8 mouse cellular contexts compared by ENCODE assay signal in the genomic region with DNA sequence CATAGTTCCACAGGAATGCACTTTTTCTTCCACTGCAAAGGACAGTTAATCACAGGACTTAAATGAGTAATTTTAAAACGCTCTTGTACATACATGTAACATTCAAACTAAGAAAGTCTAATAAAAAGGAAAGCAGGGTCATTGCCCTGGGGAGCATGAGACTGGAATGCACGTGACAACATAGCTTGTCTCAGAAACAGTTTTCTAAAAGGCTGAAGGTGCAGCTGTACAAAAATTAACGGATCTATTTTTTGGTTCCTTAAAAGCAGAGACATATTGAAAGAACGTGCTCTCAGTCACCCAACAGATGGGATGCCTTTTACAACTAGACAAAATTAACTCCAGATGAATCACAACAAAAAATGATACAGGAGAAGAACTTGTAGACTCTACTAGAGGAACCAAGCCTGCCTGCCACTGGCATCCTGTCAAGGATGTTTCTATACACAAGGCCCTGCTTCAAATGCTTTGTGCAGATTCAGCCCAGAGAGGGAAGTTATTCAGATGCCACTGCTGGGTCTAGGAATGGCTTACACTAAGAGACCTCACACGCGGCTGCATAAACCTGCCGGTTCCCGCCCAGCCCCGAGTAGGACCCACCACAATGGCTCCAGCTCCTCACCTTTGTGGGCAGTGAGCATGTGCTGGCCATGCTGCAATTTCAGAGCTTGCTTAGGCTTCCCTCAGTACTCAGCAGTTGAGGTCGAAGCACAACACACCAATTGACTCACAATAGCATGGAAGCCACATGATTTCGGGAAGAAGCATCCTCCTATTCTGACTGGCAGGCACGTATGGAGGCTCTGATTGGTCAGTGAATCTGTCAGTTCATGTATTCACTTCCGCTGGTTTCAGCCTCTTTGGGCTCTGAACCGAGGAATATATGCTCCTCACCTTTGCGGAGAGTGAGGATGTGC. TPM values are rescaled to one million over a fixed set of nuclear protein-coding genes. Genes with fewer than 3 reads are reported as not detected.
DNase-seq lines count a peak whose midpoint lies in the region; ATAC-seq and TF ChIP-seq lines count a peak whose summit lies in the region.
"Not testable (repeated sequence)": the region's sequence is repeated elsewhere in the genome, so short reads cannot be mapped to it uniquely, and the experiment has no call there.

No protein-coding gene starts in this region.

- H3K79me2 ChIP-seq in heart, adult 2 months (replicated peaks; ENCODE audit: control insufficient read depth, insufficient read depth, low read length): not testable (repeated sequence)

- not testable (repeated sequence) for TF ChIP-seq POLR2A in heart, adult 2 months (IDR thresholded peaks at IDR 0.05; ENCODE audit: insufficient read depth, low read depth, low read length)

- not testable (repeated sequence) for H3K27me3 ChIP-seq in embryonic facial prominence, embryonic 15.5 days; heart, adult 2 months (ENCODE audit: control insufficient read depth, insufficient read depth, low read length); hindbrain, embryonic 16.5 days (replicated peaks; ENCODE audit: control insufficient read depth, insufficient read depth, low read length); limb, embryonic 10.5 days (ENCODE audit: low read depth, poor library complexity, severe bottlenecking); lung, embryonic 15.5 days; stomach, embryonic 16.5 days (ENCODE audit: control insufficient read depth, insufficient read depth, low read length)

- intact Hi-C loops in heart, adult 2 months (cut with DNase I): not testable (repeated sequence)

- not testable (repeated sequence) for H3K4me1 ChIP-seq in embryonic facial prominence, embryonic 15.5 days; heart, adult 2 months (ENCODE audit: control insufficient read depth, insufficient read depth, low read length); hindbrain, embryonic 16.5 days (ENCODE audit: control insufficient read depth, insufficient read depth, low read depth, low read length); limb, embryonic 10.5 days; lung, embryonic 15.5 days; stomach, embryonic 16.5 days (ENCODE audit: control insufficient read depth, insufficient read depth, low read length)

- peak; percentile 85 for DNase-seq in R1 (ENCODE audit: low read depth, low spot score)
- not testable (repeated sequence) for DNase-seq in heart, adult 2 months; limb, embryonic 10.5 days (ENCODE audit: low spot score)

- TF ChIP-seq CTCF in heart, adult 2 months (IDR thresholded peaks at IDR 0.05): not testable (repeated sequence)

- not testable (repeated sequence) for H3K36me3 ChIP-seq in embryonic facial prominence, embryonic 15.5 days; heart, adult 2 months (ENCODE audit: control insufficient read depth, insufficient read depth, low read length); hindbrain, embryonic 16.5 days (ENCODE audit: control insufficient read depth, insufficient read depth, low read length); limb, embryonic 10.5 days; lung, embryonic 15.5 days; stomach, embryonic 16.5 days (ENCODE audit: control insufficient read depth, insufficient read depth, low read length)

- not testable (repeated sequence) for H3K9me3 ChIP-seq in embryonic facial prominence, embryonic 15.5 days (replicated peaks); hindbrain, embryonic 16.5 days (ENCODE audit: control insufficient read depth, low read length); limb, embryonic 10.5 days (replicated peaks); lung, embryonic 15.5 days; stomach, embryonic 16.5 days (replicated peaks; ENCODE audit: control insufficient read depth, low read length)

- H3K4me3 ChIP-seq in embryonic facial prominence, embryonic 15.5 days (replicated peaks): peak overlapping the region; percentile 34
- H3K4me3 ChIP-seq in heart, adult 2 months: peak overlapping the region; percentile 58
- H3K4me3 ChIP-seq in hindbrain, embryonic 16.5 days (ENCODE audit: low read length): peak overlapping the region; percentile 28
- peak overlapping the region; percentile 33 for H3K4me3 ChIP-seq in limb, embryonic 10.5 days
- peak overlapping the region; percentile 34 for H3K4me3 ChIP-seq in lung, embryonic 15.5 days
- H3K4me3 ChIP-seq in stomach, embryonic 16.5 days (replicated peaks; ENCODE audit: low read length): peak overlapping the region; percentile 39

- not testable (repeated sequence) for H3K4me2 ChIP-seq in embryonic facial prominence, embryonic 15.5 days (replicated peaks); lung, embryonic 15.5 days
- H3K4me2 ChIP-seq in hindbrain, embryonic 16.5 days (ENCODE audit: low read length): peak overlapping the region; percentile 25
- peak overlapping the region; percentile 19 for H3K4me2 ChIP-seq in stomach, embryonic 16.5 days (ENCODE audit: low read depth, low read length)

- not testable (repeated sequence) for H3K27ac ChIP-seq in embryonic facial prominence, embryonic 15.5 days (replicated peaks); hindbrain, embryonic 16.5 days (ENCODE audit: low read depth, low read length); limb, embryonic 10.5 days; lung, embryonic 15.5 days; stomach, embryonic 16.5 days (ENCODE audit: low read length)
- peak overlapping the region; percentile 76 for H3K27ac ChIP-seq in heart, adult 2 months

- WGBS in embryonic facial prominence, embryonic 15.5 days: 45% methylated on average over 10 of the region's 15 CpGs
- WGBS in heart, adult 2 months: 34% methylated on average over 10 of the region's 15 CpGs
- WGBS in hindbrain, embryonic 16.5 days: 48% methylated on average over 10 of the region's 15 CpGs
- 46% methylated on average over 10 of the region's 15 CpGs for WGBS in limb, embryonic 10.5 days
- WGBS in lung, embryonic 15.5 days: 41% methylated on average over 10 of the region's 15 CpGs
- WGBS in stomach, embryonic 16.5 days: 40% methylated on average over 10 of the region's 15 CpGs

- not testable (repeated sequence) for H3K9ac ChIP-seq in embryonic facial prominence, embryonic 15.5 days; hindbrain, embryonic 16.5 days (ENCODE audit: low read depth, low read length); lung, embryonic 15.5 days; stomach, embryonic 16.5 days (ENCODE audit: low read length)
- peak overlapping the region; percentile 66; the same call in 1 of the 2 replicates for H3K9ac ChIP-seq in heart, adult 2 months (ENCODE audit: low read depth, low read length)

- TF ChIP-seq EP300 in heart, adult 2 months (IDR thresholded peaks at IDR 0.05; ENCODE audit: insufficient read depth, low read depth, low read length): not testable (repeated sequence)

- ATAC-seq in embryonic facial prominence, embryonic 15.5 days (ENCODE audit: insufficient number of reproducible peaks, low FRiP score, low TSS enrichment, low read depth): peak; percentile 60; the same call in 1 of the 2 replicates
- peak; percentile 94 for ATAC-seq in hindbrain, embryonic 16.5 days
- ATAC-seq in lung, embryonic 15.5 days (ENCODE audit: borderline replicate concordance, extremely low read depth, low FRiP score, low TSS enrichment): peak; percentile 74
- ATAC-seq in monocyte, adult 5-6 weeks (replicated peaks; ENCODE audit: insufficient number of reproducible peaks, low FRiP score, low TSS enrichment, poor library complexity, severe bottlenecking): peak; percentile 60
- ATAC-seq in stomach, embryonic 16.5 days (ENCODE audit: insufficient read depth, low FRiP score): peak; percentile 81

RNA-seq across cellular contexts. Expression of gene Zfp951, which starts 0.6 kb away (rescaled TPM):
- polyA plus RNA-seq in embryonic facial prominence, embryonic 15.5 days (2015; fragmentation: Nextera tagmentation; extraction: Ambion mirVana): 2.4 and 3.2 TPM in 2 replicates
- total RNA-seq in heart, adult 2 months (2021): 1 to 10 TPM; 1.5 to 1.6 TPM
- 0.27 and 0.44 TPM in 2 replicates for polyA plus RNA-seq in heart, adult 2 months (2012; rRNA removed)
- 3.7 and 4.3 TPM in 2 replicates for polyA plus RNA-seq in hindbrain, embryonic 16.5 days (2015; fragmentation: Nextera tagmentation; extraction: Ambion mirVana)
- 3.1 and 3.4 TPM in 2 replicates for polyA plus RNA-seq in limb, embryonic 10.5 days (2016; fragmentation: Nextera tagmentation; extraction: Ambion mirVana)
- polyA plus RNA-seq in lung, embryonic 15.5 days (2015; fragmentation: Nextera tagmentation; extraction: Ambion mirVana): 3.2 and 3.6 TPM in 2 replicates
- 7.8 to 12.6 TPM (median 12.2 TPM) in 3 replicates for total RNA-seq in monocyte, adult 5-6 weeks (2017)
- 2.4 TPM in 2 replicates for polyA plus RNA-seq in stomach, embryonic 16.5 days (2015; fragmentation: Nextera tagmentation; extraction: Ambion mirVana)
